Mouse (Mus musculus): ENCODE results near the gene Tmprss11g.

GRCm38 (mm10) chr5:86511538-86511937, 6.9 kb downstream of the Tmprss11g start:
- TF ChIP-seq CTCF (IDR thresholded peaks at IDR 0.05; ENCODE audit: low read depth), result no peak
- TF ChIP-seq EP300 (IDR thresholded peaks at IDR 0.05; ENCODE audit: low read depth), result no peak
